Mouse (Mus musculus): Measurements from ENCODE around the gene Tcf7. TPM values are rescaled to one million over a fixed set of nuclear protein-coding genes. Genes with fewer than 3 reads are reported as not detected.
A peak's percentile ranks its signal among the peaks of the same experiment; 100 is the strongest.

Gene Tcf7
- 0.74 and 1.0 TPM in 2 replicates for polyA plus RNA-seq (2015; fragmentation: Nextera tagmentation; extraction: Ambion mirVana)

GRCm38 (mm10) chr11:52282774-52283595 is at the start of gene Tcf7:
Gene Tcf7 (minus strand): TSS chr11:52283014.
- Histone ChIP-seq H3K27me3 (ENCODE audit: control insufficient read depth, insufficient read depth, low read depth, low read length) (peaks cover 48% of the 10 kb centered on the region), H3K4me1 (ENCODE audit: control insufficient read depth, low read depth, low read length) (peaks cover 6% of the 10 kb centered on the region), H3K36me3 (ENCODE audit: control insufficient read depth, insufficient read depth) (no peaks in the 10 kb centered on the region), H3K9ac (ENCODE audit: low read depth, low read length) (peak within 1 kb of the TSS; percentile 47), H3K4me3 (ENCODE audit: low read depth, low read length) (peak within 1 kb of the TSS; percentile 57), H3K27ac (ENCODE audit: low read length) (no peak within 1 kb of the TSS), H3K9me3 (replicated peaks; ENCODE audit: control insufficient read depth, low read length) (no peaks in the 10 kb centered on the region), H3K4me2 (ENCODE audit: low read depth, low read length) (peak within 1 kb of the TSS; percentile 85)
- under 1% methylated on average over 81 of the region's 97 CpGs for WGBS (ENCODE audit: insufficient replicate concordance)
- ATAC-seq (ENCODE audit: low read depth), result peak; percentile 69

- no peaks in the 10 kb centered on the region for H3K36me3 ChIP-seq (ENCODE audit: control insufficient read depth, insufficient read depth)
- ATAC-seq (ENCODE audit: low read depth), result no peak
- no peak overlapping the region for H3K27ac ChIP-seq (ENCODE audit: low read length)
- no peaks in the 10 kb centered on the region for H3K27me3 ChIP-seq (ENCODE audit: control insufficient read depth, insufficient read depth, low read depth, low read length)
- H3K9me3 ChIP-seq (replicated peaks; ENCODE audit: control insufficient read depth, low read length), result no peaks in the 10 kb centered on the region
- H3K4me1 ChIP-seq (ENCODE audit: control insufficient read depth, low read depth, low read length), result no peaks in the 10 kb centered on the region
- no peak overlapping the region for H3K4me3 ChIP-seq (ENCODE audit: low read depth, low read length)
- WGBS (ENCODE audit: insufficient replicate concordance), result 38% methylated on average over 3 of the region's 3 CpGs
- no peak overlapping the region for H3K9ac ChIP-seq (ENCODE audit: low read depth, low read length)
- no peak overlapping the region for H3K4me2 ChIP-seq (ENCODE audit: low read depth, low read length)
Measured at GRCm38 (mm10) chr11:52327313-52327712, 44.5 kb upstream of the Tcf7 start.

GRCm38 (mm10) chr11:52324442-52325367 is 41.9 kb upstream of the Tcf7 start:
- Histone ChIP-seq H3K27ac (ENCODE audit: low read length) (no peak overlapping the region), H3K4me2 (ENCODE audit: low read depth, low read length) (no peak overlapping the region), H3K4me1 (ENCODE audit: control insufficient read depth, low read depth, low read length) (no peaks in the 10 kb centered on the region), H3K9me3 (replicated peaks; ENCODE audit: control insufficient read depth, low read length) (no peaks in the 10 kb centered on the region), H3K27me3 (ENCODE audit: control insufficient read depth, insufficient read depth, low read depth, low read length) (no peaks in the 10 kb centered on the region), H3K36me3 (ENCODE audit: control insufficient read depth, insufficient read depth) (no peaks in the 10 kb centered on the region), H3K4me3 (ENCODE audit: low read depth, low read length) (no peak overlapping the region), H3K9ac (ENCODE audit: low read depth, low read length) (no peak overlapping the region)
- ATAC-seq (ENCODE audit: low read depth), result no peak
- WGBS (ENCODE audit: insufficient replicate concordance), result 62% methylated on average over 23 of the region's 23 CpGs

- H3K4me1 ChIP-seq (ENCODE audit: control insufficient read depth, low read depth, low read length), result no peaks in the 10 kb centered on the region
- ATAC-seq (ENCODE audit: low read depth), result no peak
- no peaks in the 10 kb centered on the region for H3K9me3 ChIP-seq (replicated peaks; ENCODE audit: control insufficient read depth, low read length)
- H3K27ac ChIP-seq (ENCODE audit: low read length), result no peak overlapping the region
- no peak overlapping the region for H3K4me3 ChIP-seq (ENCODE audit: low read depth, low read length)
- no peaks in the 10 kb centered on the region for H3K36me3 ChIP-seq (ENCODE audit: control insufficient read depth, insufficient read depth)
- H3K4me2 ChIP-seq (ENCODE audit: low read depth, low read length), result no peak overlapping the region
- no peak overlapping the region for H3K9ac ChIP-seq (ENCODE audit: low read depth, low read length)
- no peaks in the 10 kb centered on the region for H3K27me3 ChIP-seq (ENCODE audit: control insufficient read depth, insufficient read depth, low read depth, low read length)
- WGBS (ENCODE audit: insufficient replicate concordance), result 43% methylated on average over 3 of the region's 3 CpGs
Measured at GRCm38 (mm10) chr11:52321540-52321939, 38.7 kb upstream of the Tcf7 start.

GRCm38 (mm10) chr11:52320529-52320928 is 37.7 kb upstream of the Tcf7 start:
- Histone ChIP-seq H3K36me3 (ENCODE audit: control insufficient read depth, insufficient read depth) (no peaks in the 10 kb centered on the region), H3K4me1 (ENCODE audit: control insufficient read depth, low read depth, low read length) (no peaks in the 10 kb centered on the region), H3K27ac (ENCODE audit: low read length) (no peak overlapping the region), H3K4me2 (ENCODE audit: low read depth, low read length) (no peak overlapping the region), H3K9me3 (replicated peaks; ENCODE audit: control insufficient read depth, low read length) (no peaks in the 10 kb centered on the region), H3K9ac (ENCODE audit: low read depth, low read length) (no peak overlapping the region), H3K4me3 (ENCODE audit: low read depth, low read length) (no peak overlapping the region), H3K27me3 (ENCODE audit: control insufficient read depth, insufficient read depth, low read depth, low read length) (no peaks in the 10 kb centered on the region)
- ATAC-seq (ENCODE audit: low read depth), result no peak
- 55% methylated on average over 4 of the region's 4 CpGs for WGBS (ENCODE audit: insufficient replicate concordance)

- Histone ChIP-seq H3K4me2 (ENCODE audit: low read depth, low read length) (no peak overlapping the region), H3K9me3 (replicated peaks; ENCODE audit: control insufficient read depth, low read length) (no peaks in the 10 kb centered on the region), H3K27me3 (ENCODE audit: control insufficient read depth, insufficient read depth, low read depth, low read length) (peaks cover 5% of the 10 kb centered on the region), H3K4me1 (ENCODE audit: control insufficient read depth, low read depth, low read length) (no peaks in the 10 kb centered on the region), H3K4me3 (ENCODE audit: low read depth, low read length) (no peak overlapping the region), H3K36me3 (ENCODE audit: control insufficient read depth, insufficient read depth) (no peaks in the 10 kb centered on the region), H3K27ac (ENCODE audit: low read length) (no peak overlapping the region), H3K9ac (ENCODE audit: low read depth, low read length) (no peak overlapping the region)
- WGBS (ENCODE audit: insufficient replicate concordance), result 43% methylated on average over 4 of the region's 4 CpGs
- no peak for ATAC-seq (ENCODE audit: low read depth)
Measured at GRCm38 (mm10) chr11:52319664-52320063, 36.9 kb upstream of the Tcf7 start.

GRCm38 (mm10) chr11:52318445-52318844 is 35.6 kb upstream of the Tcf7 start:
- no peaks in the 10 kb centered on the region for H3K9me3 ChIP-seq (replicated peaks; ENCODE audit: control insufficient read depth, low read length)
- H3K36me3 ChIP-seq (ENCODE audit: control insufficient read depth, insufficient read depth), result no peaks in the 10 kb centered on the region
- H3K27ac ChIP-seq (ENCODE audit: low read length), result no peak overlapping the region
- no peak overlapping the region for H3K4me2 ChIP-seq (ENCODE audit: low read depth, low read length)
- H3K4me3 ChIP-seq (ENCODE audit: low read depth, low read length), result no peak overlapping the region
- H3K27me3 ChIP-seq (ENCODE audit: control insufficient read depth, insufficient read depth, low read depth, low read length), result peaks cover 10% of the 10 kb centered on the region
- WGBS (ENCODE audit: insufficient replicate concordance), result 11% methylated on average over 13 of the region's 13 CpGs
- no peak for ATAC-seq (ENCODE audit: low read depth)
- H3K9ac ChIP-seq (ENCODE audit: low read depth, low read length), result no peak overlapping the region
- no peaks in the 10 kb centered on the region for H3K4me1 ChIP-seq (ENCODE audit: control insufficient read depth, low read depth, low read length)

GRCm38 (mm10) chr11:52314102-52314793 is 31.4 kb upstream of the Tcf7 start:
- Histone ChIP-seq H3K4me1 (ENCODE audit: control insufficient read depth, low read depth, low read length) (no peaks in the 10 kb centered on the region), H3K4me3 (ENCODE audit: low read depth, low read length) (no peak overlapping the region), H3K9ac (ENCODE audit: low read depth, low read length) (no peak overlapping the region), H3K9me3 (replicated peaks; ENCODE audit: control insufficient read depth, low read length) (no peaks in the 10 kb centered on the region), H3K27me3 (ENCODE audit: control insufficient read depth, insufficient read depth, low read depth, low read length) (peaks cover 10% of the 10 kb centered on the region), H3K4me2 (ENCODE audit: low read depth, low read length) (no peak overlapping the region), H3K36me3 (ENCODE audit: control insufficient read depth, insufficient read depth) (no peaks in the 10 kb centered on the region), H3K27ac (ENCODE audit: low read length) (no peak overlapping the region)
- ATAC-seq (ENCODE audit: low read depth), result no peak
- 11% methylated on average over 26 of the region's 26 CpGs for WGBS (ENCODE audit: insufficient replicate concordance)

All from liver, embryonic 16.5 days (tissue).